Mouse (Mus musculus) left cerebral cortex, postnatal 14 days (tissue): ENCODE measurements around the gene Ubash3b. TPM values are rescaled to one million over a fixed set of nuclear protein-coding genes. Genes with fewer than 3 reads are reported as not detected.

Experiments
- DNase-seq, 2 experiments: peaks; one replicate each; pipeline ENCODE4 v3.0.0; 2021 to 2022; ENCODE audit warnings: low spot score in 2 of 2, mixed read lengths in 1 of 2
- intact Hi-C: fragments of 180-260 bp; cut with DNase I; formaldehyde crosslinking; loops from one replicate; pipeline ENCODE4 v1.15.1; 2025
- total RNA-seq, 2 experiments: library from RNA; stranded (reverse); gene quantifications; 2 replicates each; pipeline ENCODE4 v1.2.3; 2021

Ubash3b gene
- total RNA-seq, 2 experiments from 2014 or later = 26.6 to 28.1 TPM

DNA sequence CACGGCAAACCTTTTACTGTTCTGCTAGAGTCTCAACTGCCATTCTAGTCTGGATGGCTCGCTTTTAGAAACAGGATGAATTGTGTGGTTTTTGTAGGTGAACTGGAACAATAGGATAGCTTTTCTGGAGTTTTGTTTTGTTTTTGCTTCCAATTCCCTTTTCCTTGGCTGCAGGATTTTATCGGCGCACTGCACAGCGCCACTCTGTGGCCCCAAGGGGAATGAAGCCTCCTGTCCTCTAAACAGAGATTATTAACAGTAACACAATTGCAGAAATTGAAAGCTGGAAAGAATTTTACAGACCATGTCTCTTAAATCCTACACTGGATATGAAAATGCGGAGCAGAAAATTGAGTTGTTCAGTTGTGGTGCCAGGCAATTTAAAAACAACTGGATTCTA is 179.0 kb downstream of the Ubash3b start:
- DNase-seq = peak in 1 of 2 experiments; percentile 43
- intact Hi-C loops = loop anchor here (2.0 kb wide), 1 partner anchor 148 kb away; no protein-coding TSS in a partner anchor

DNA sequence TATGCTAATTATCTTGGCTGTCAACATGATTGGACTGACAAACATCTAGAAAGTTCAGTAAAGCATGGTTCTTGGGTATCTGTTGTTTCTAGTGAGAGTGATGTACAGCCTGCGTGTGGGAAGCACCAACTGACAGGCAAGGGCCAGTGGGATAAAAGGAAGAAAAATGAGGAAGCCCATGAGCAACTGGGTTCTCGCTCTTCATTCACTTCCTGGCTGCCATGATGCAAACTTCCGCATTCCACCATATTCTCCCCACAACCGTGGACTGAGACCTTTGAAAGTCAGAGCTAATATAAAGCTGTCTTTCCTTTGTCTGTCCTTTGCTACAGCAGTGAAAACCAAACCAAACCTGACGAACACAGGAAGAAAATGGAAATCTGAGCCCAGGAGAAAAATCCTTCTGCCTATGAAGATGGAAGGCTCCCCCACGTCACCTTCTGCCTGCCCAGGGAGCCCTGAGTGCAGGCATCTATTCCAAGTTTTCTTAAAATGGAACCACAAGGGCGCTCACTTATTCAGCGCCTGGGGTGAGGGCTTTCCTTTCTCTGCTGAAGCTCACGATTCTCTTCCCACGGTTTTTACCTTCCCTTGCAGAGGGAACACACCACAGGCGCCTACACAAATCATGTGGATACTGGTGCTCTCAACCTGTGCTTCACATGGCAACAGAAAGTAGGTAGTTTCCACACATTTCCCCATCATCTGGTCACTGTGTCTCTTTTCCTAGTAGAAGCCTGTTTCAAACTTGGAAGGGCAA is 187.3 kb downstream of the Ubash3b start:
- DNase-seq = peak in 1 of 2 experiments; percentile 30
- intact Hi-C loops = no loop called here

DNA sequence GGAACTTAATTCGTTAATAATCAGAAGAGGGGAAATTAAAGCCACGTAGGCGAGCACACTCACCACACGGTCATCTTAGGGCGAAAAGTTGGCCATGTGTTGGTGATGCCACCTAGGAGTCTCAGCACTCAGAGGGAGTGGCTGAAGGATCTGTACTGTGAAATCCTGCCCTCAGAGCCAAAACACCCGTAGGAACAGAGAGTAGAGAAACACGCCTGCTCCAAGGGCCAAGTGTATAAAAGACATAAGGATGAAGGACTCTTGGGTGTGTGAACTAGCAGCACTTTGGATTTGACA is 197.1 kb downstream of the Ubash3b start:
- DNase-seq = no peak
- intact Hi-C loops = no loop called here

DNA sequence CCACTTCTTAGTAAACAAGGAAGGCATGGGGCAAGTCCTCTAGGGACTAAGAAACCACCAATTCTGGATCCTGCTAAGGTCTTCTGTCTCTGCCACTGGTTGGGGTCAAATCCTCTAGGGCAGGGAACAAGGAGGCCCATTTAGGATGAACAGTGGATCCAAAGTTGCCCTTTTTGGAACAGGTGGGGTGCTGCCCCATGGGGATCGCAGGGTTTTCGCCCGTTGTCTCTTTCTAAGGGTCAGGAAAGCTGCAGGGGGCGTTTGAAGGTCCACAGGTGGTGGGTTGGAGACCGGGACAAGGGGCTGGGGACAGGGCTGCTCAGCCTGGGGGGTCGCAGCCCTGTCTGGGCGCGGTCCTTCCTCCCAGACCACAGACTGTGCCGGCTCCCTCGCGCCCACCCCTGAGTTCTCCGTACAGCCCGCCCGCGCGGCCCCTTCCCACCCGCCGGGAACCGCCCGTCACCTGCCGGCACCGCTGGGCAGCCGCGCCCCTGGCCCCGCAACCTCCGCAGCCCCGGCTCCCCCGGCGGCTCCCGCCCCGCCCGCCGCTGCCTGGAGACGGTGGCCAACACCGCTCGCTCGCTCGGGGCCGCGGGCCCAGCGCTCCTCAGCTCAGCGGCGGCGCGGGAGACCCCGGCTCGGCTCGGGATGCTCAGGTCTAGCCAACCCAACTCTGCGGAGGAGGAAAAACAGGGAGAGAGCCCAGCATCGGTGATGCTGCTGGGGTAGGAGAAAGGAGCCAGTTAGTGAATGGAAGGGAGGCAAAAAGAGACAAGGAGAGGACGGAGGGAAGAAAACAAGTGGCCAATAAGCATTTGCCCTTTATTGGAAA is 197.7 kb downstream of the Ubash3b start, which contains the start of gene Jhy:
Jhy (minus strand) TSS at position 533 of the 832 bp plus-strand sequence.
- DNase-seq = no peak
- intact Hi-C loops = no loop called here

DNA sequence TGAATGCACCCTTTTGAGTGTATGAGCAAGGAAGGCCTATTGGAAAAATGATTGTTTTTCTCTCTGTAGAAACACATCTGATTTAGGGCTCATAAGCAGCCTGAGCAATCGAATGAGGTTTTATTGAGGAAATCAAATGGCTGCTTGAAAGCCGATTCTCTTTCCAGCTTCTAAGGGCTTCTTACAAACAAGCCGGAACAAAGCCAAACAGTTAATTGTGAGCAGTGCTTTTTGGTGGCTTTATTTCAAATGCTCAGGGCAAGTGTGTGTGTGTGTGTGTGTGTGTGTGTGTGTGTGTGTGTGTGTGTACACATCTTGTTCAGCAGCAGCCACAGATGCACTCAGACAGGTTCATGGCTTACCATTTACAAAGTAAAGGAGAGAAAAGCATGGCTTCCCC is 200.1 kb downstream of the Ubash3b start:
- intact Hi-C loops = no loop called here

More for the DNA sequence above, 200.1 kb downstream of the Ubash3b start:
- DNase-seq = no peak

Other genes starting within 250 kb of the Ubash3b start
- gene Jhy, start 197.6 kb downstream of the Ubash3b start, total RNA-seq = 1 to 10 TPM in 1 of 2 experiments, under 1 TPM in 1; 0.88 to 1.1 TPM
- under 1 TPM in 1 of 2 experiments, not detected in 1; 0.20 TPM for gene Crtam, start 157.1 kb downstream of the Ubash3b start, total RNA-seq